Mouse (Mus musculus) liver, embryonic 15.5 days (tissue): ENCODE data around the gene Chdh. TPM values are rescaled to one million over a fixed set of nuclear protein-coding genes. Genes with fewer than 3 reads are reported as not detected.

Experiments used
- ATAC-seq: fragments of 200-750 bp; cut with Nextera tagmentation; 2 replicates; pipeline ENCODE4 v1.8.0; 2017; ENCODE audit warnings: moderate number of reproducible peaks, mild to moderate bottlenecking, moderate library complexity; ENCODE audit not compliant: insufficient read depth
- H3K27ac ChIP-seq: fragments of 300-500 bp; sonication (generic); replicated peaks from 2 replicates; pipeline ENCODE4 v1.5.1; 2015; ENCODE audit warnings: mild to moderate bottlenecking, inconsistent platforms
- H3K27me3 ChIP-seq: fragments of 300-500 bp; sonication (generic); 2 replicates; pipeline ENCODE4 v1.6.1; 2015; ENCODE audit warnings: mild to moderate bottlenecking, inconsistent platforms
- H3K36me3 ChIP-seq: fragments of 300-500 bp; sonication (generic); replicated peaks from 2 replicates; pipeline ENCODE4 v1.6.1; 2015; ENCODE audit warnings: moderate library complexity, mild to moderate bottlenecking, inconsistent platforms
- H3K4me1 ChIP-seq: fragments of 300-500 bp; sonication (generic); replicated peaks from 2 replicates; pipeline ENCODE4 v1.6.1; 2015; ENCODE audit warnings: inconsistent platforms
- H3K4me2 ChIP-seq: fragments of 300-500 bp; sonication (generic); 2 replicates; pipeline ENCODE4 v1.6.1; 2015; ENCODE audit warnings: moderate library complexity, mild to moderate bottlenecking, inconsistent platforms
- H3K4me3 ChIP-seq: fragments of 300-500 bp; sonication (generic); replicated peaks from 2 replicates; pipeline ENCODE4 v1.5.1; 2015; ENCODE audit warnings: mild to moderate bottlenecking, inconsistent platforms
- H3K9ac ChIP-seq: fragments of 300-500 bp; sonication (generic); 2 replicates; pipeline ENCODE4 v1.6.1; 2015; ENCODE audit warnings: moderate library complexity, mild to moderate bottlenecking, inconsistent platforms
- H3K9me3 ChIP-seq: fragments of 300-500 bp; sonication (generic); replicated peaks from 2 replicates; pipeline ENCODE4 v1.6.1; 2016; ENCODE audit warnings: inconsistent platforms
- WGBS: fragments of 180-500 bp; shearing (Covaris S2); methylation state at CpG from one replicate; pipeline ENCODE4 v1.1.7; 2015; ENCODE audit warnings: mixed read lengths; ENCODE audit not compliant: insufficient replicate concordance; 5-methylcytosine and 5-hydroxymethylcytosine counted together
- polyA plus RNA-seq: library from polyadenylated mRNA; unstranded; fragments of >200 nt; fragmentation: Nextera tagmentation; extraction: Ambion mirVana; gene quantifications from 2 replicates; pipeline ENCODE4 v1.2.1, GENCODE M21; 2015

Chdh gene
- polyA plus RNA-seq, 1 experiment from 2014 or later = 3.2 TPM

- ATAC-seq = no peak
Observed at GRCm38 (mm10) chr14:30038431-30038830, 29.6 kb downstream of the Chdh start.

GRCm38 (mm10) chr14:30039413-30039812, 30.6 kb downstream of the Chdh start:
- 54% methylated on average over 4 of the region's 4 CpGs for WGBS
- Histone ChIP-seq H3K27ac (no peak overlapping the region), H3K4me3 (no peak overlapping the region), H3K9me3 (no peaks in the 10 kb centered on the region), H3K4me2 (no peak overlapping the region), H3K9ac (no peak overlapping the region), H3K4me1 (no peaks in the 10 kb centered on the region), H3K36me3 (0 out of 2 replicates have a peak, but pooled peaks cover 9% of the 10 kb centered on the region), H3K27me3 (no peaks in the 10 kb centered on the region)
- no peak for ATAC-seq

More at GRCm38 (mm10) chr14:30038431-30038830, 29.6 kb downstream of the Chdh start:
- no peaks in the 10 kb centered on the region for H3K9me3 ChIP-seq
- H3K4me1 ChIP-seq = no peaks in the 10 kb centered on the region
- no peak overlapping the region for H3K9ac ChIP-seq
- no peaks in the 10 kb centered on the region for H3K27me3 ChIP-seq
- WGBS = 72% methylated on average over 18 of the region's 18 CpGs
- 0 out of 2 replicates have a peak, but pooled peaks cover 9% of the 10 kb centered on the region for H3K36me3 ChIP-seq
- H3K4me3 ChIP-seq = no peak overlapping the region
- H3K27ac ChIP-seq = no peak overlapping the region
- H3K4me2 ChIP-seq = no peak overlapping the region

- Histone ChIP-seq H3K27me3 (no peaks in the 10 kb centered on the region), H3K4me3 (no peak overlapping the region), H3K4me1 (no peaks in the 10 kb centered on the region), H3K36me3 (0 out of 2 replicates have a peak, but pooled peaks cover 5% of the 10 kb centered on the region), H3K9me3 (no peaks in the 10 kb centered on the region), H3K27ac (no peak overlapping the region), H3K9ac (no peak overlapping the region), H3K4me2 (no peak overlapping the region)
- WGBS = 68% methylated on average over 9 of the region's 9 CpGs
- ATAC-seq = no peak
Observed at GRCm38 (mm10) chr14:30041836-30042235, 33.0 kb downstream of the Chdh start.

- WGBS = 54% methylated on average over 7 of the region's 7 CpGs
- Histone ChIP-seq H3K9me3 (no peaks in the 10 kb centered on the region), H3K27ac (no peak overlapping the region), H3K36me3 (no peaks in the 10 kb centered on the region), H3K9ac (no peak overlapping the region), H3K4me2 (no peak overlapping the region), H3K27me3 (no peaks in the 10 kb centered on the region), H3K4me1 (no peaks in the 10 kb centered on the region), H3K4me3 (no peak overlapping the region)
- no peak for ATAC-seq
Observed at GRCm38 (mm10) chr14:30043356-30043940, 34.6 kb downstream of the Chdh start.

- Histone ChIP-seq H3K4me1 (no peaks in the 10 kb centered on the region), H3K9ac (no peak overlapping the region), H3K4me2 (no peak overlapping the region), H3K27me3 (no peaks in the 10 kb centered on the region), H3K4me3 (no peak overlapping the region), H3K9me3 (no peaks in the 10 kb centered on the region), H3K36me3 (no peaks in the 10 kb centered on the region), H3K27ac (no peak overlapping the region)
- ATAC-seq = no peak
- 77% methylated on average over 10 of the region's 10 CpGs for WGBS
Observed at GRCm38 (mm10) chr14:30045239-30045638, 36.4 kb downstream of the Chdh start.

GRCm38 (mm10) chr14:30045704-30046220, 36.9 kb downstream of the Chdh start:
- no peak overlapping the region for H3K4me2 ChIP-seq
- H3K27me3 ChIP-seq = no peaks in the 10 kb centered on the region
- H3K9ac ChIP-seq = no peak overlapping the region
- no peaks in the 10 kb centered on the region for H3K4me1 ChIP-seq
- H3K36me3 ChIP-seq = no peaks in the 10 kb centered on the region
- 54% methylated on average over 8 of the region's 8 CpGs for WGBS
- H3K9me3 ChIP-seq = no peaks in the 10 kb centered on the region
- H3K4me3 ChIP-seq = no peak overlapping the region
- no peak overlapping the region for H3K27ac ChIP-seq
- ATAC-seq = no peak

- Histone ChIP-seq H3K36me3 (no peaks in the 10 kb centered on the region), H3K9me3 (no peaks in the 10 kb centered on the region), H3K9ac (no peak overlapping the region), H3K4me2 (no peak overlapping the region), H3K4me3 (no peak overlapping the region), H3K4me1 (no peaks in the 10 kb centered on the region), H3K27me3 (no peaks in the 10 kb centered on the region), H3K27ac (no peak overlapping the region)
- no peak for ATAC-seq
- WGBS = 72% methylated on average over 4 of the region's 4 CpGs
Observed at GRCm38 (mm10) chr14:30046976-30047375, 38.2 kb downstream of the Chdh start.

- WGBS = 60% methylated on average over 3 of the region's 3 CpGs
- Histone ChIP-seq H3K4me2 (no peak overlapping the region), H3K36me3 (no peaks in the 10 kb centered on the region), H3K9me3 (no peaks in the 10 kb centered on the region), H3K9ac (no peak overlapping the region), H3K4me1 (no peaks in the 10 kb centered on the region), H3K27ac (no peak overlapping the region), H3K27me3 (no peaks in the 10 kb centered on the region), H3K4me3 (no peak overlapping the region)
- no peak for ATAC-seq
Observed at GRCm38 (mm10) chr14:30048049-30048448, 39.2 kb downstream of the Chdh start.

- H3K4me2 ChIP-seq = no peak overlapping the region
- no peaks in the 10 kb centered on the region for H3K9me3 ChIP-seq
- H3K36me3 ChIP-seq = no peaks in the 10 kb centered on the region
- no peak overlapping the region for H3K9ac ChIP-seq
- 74% methylated on average over 8 of the region's 8 CpGs for WGBS
- no peak overlapping the region for H3K4me3 ChIP-seq
- no peak overlapping the region for H3K27ac ChIP-seq
- no peak for ATAC-seq
- no peaks in the 10 kb centered on the region for H3K27me3 ChIP-seq
- no peaks in the 10 kb centered on the region for H3K4me1 ChIP-seq
Observed at GRCm38 (mm10) chr14:30050280-30050679, 41.5 kb downstream of the Chdh start.

- Histone ChIP-seq H3K9me3 (no peaks in the 10 kb centered on the region), H3K9ac (no peak overlapping the region), H3K36me3 (no peaks in the 10 kb centered on the region), H3K27me3 (no peaks in the 10 kb centered on the region), H3K27ac (no peak overlapping the region), H3K4me1 (no peaks in the 10 kb centered on the region), H3K4me3 (no peak overlapping the region), H3K4me2 (no peak overlapping the region)
- 42% methylated on average over 7 of the region's 7 CpGs for WGBS
- no peak for ATAC-seq
Observed at GRCm38 (mm10) chr14:30054922-30055321, 46.1 kb downstream of the Chdh start.

GRCm38 (mm10) chr14:30056031-30056766, 47.4 kb downstream of the Chdh start:
- ATAC-seq = no peak
- H3K4me1 ChIP-seq = no peaks in the 10 kb centered on the region
- no peaks in the 10 kb centered on the region for H3K27me3 ChIP-seq
- H3K4me2 ChIP-seq = no peak overlapping the region
- H3K9me3 ChIP-seq = no peaks in the 10 kb centered on the region
- H3K36me3 ChIP-seq = no peaks in the 10 kb centered on the region
- H3K4me3 ChIP-seq = no peak overlapping the region
- WGBS = 58% methylated on average over 13 of the region's 13 CpGs
- no peak overlapping the region for H3K27ac ChIP-seq
- no peak overlapping the region for H3K9ac ChIP-seq
